Mouse (Mus musculus) testis, adult 2 months (tissue): ENCODE data around the gene Spib. TPM values are rescaled to one million over a fixed set of nuclear protein-coding genes. Genes with fewer than 3 reads are reported as not detected.

ENCODE experiments used
- H3K27ac ChIP-seq: fragments of 200-500 bp; 2 replicates; pipeline ENCODE4 v1.5.1; 2012; ENCODE audit warnings: low read depth, low read length; ENCODE audit not compliant: control insufficient read depth, insufficient read depth
- H3K27me3 ChIP-seq: fragments of 200-500 bp; 2 replicates; pipeline ENCODE4 v1.6.1; 2012; ENCODE audit warnings: mild to moderate bottlenecking, low read length, moderate library complexity; ENCODE audit not compliant: control insufficient read depth, insufficient read depth
- H3K36me3 ChIP-seq: fragments of 200-500 bp; 2 replicates; pipeline ENCODE4 v1.6.1; 2012; ENCODE audit warnings: mild to moderate bottlenecking, low read length; ENCODE audit not compliant: control insufficient read depth, insufficient read depth
- H3K4me1 ChIP-seq: fragments of 200-500 bp; 2 replicates; pipeline ENCODE4 v1.6.1; 2012; ENCODE audit warnings: low read length; ENCODE audit not compliant: control insufficient read depth, insufficient read depth
- H3K4me3 ChIP-seq: fragments of 200-500 bp; 2 replicates; pipeline ENCODE4 v1.5.1; 2012; ENCODE audit warnings: low read depth, mild to moderate bottlenecking, low read length, moderate library complexity, mixed read lengths; ENCODE audit not compliant: control insufficient read depth
- CTCF ChIP-seq: fragments of 200-500 bp; IDR thresholded peaks from 2 replicates; pipeline ENCODE4 v1.5.1; 2012; ENCODE audit warnings: low read depth, mild to moderate bottlenecking, inconsistent platforms, low read length, moderate library complexity; ENCODE audit not compliant: control insufficient read depth, insufficient read depth, insufficient replicate concordance
- POLR2A ChIP-seq: fragments of 200-500 bp; IDR thresholded peaks from 2 replicates; pipeline ENCODE4 v1.6.1; 2012; ENCODE audit warnings: low read depth, mild to moderate bottlenecking, inconsistent platforms, low read length, moderate library complexity; ENCODE audit not compliant: control insufficient read depth
- polyA plus RNA-seq: library from polyadenylated mRNA; depleted of rRNA; stranded (reverse); fragments of >200 nt; gene quantifications from 2 replicates; pipeline ENCODE4 v1.2.3, GENCODE M21; 2012

The Spib gene
- polyA plus RNA-seq, 1 experiment = 0.15 TPM

DNA sequence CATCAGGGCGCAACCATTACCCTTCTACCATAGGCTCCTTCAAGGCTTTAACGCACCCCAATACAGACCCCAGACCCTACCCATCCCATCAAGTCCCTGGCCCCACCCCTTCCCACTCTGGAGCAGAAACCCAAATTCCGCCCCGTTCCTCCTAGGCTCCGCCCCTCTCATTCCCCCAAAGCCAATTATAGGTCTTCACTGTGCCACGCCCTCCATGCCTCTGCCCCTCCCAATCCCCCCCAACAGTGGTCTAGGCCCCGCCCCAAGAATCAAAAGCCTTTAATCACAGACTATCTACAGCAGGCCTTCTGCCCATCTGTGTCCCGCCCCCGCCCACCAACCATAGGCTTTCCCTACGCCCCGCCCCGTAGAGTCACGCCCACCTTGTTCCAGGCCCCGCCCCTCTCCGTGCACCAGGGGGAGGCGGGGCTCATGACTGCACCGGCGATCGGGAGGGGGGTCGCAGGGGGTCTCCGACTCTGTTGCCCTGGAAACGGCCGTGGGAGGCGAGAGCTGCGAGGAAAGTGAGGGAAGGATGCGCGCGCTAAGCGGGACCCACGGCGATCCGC lies 21.4 kb upstream of the Spib start:
- Histone ChIP-seq H3K27ac (peak overlapping the region; percentile 96), H3K4me1 (peaks cover 3% of the 10 kb centered on the region), H3K27me3 (no peaks in the 10 kb centered on the region), H3K4me3 (peak overlapping the region; percentile 100), H3K36me3 (no peaks in the 10 kb centered on the region; the same call in 1 of the 2 replicates)
- no peak for TF ChIP-seq POLR2A
- no peak for TF ChIP-seq CTCF

DNA sequence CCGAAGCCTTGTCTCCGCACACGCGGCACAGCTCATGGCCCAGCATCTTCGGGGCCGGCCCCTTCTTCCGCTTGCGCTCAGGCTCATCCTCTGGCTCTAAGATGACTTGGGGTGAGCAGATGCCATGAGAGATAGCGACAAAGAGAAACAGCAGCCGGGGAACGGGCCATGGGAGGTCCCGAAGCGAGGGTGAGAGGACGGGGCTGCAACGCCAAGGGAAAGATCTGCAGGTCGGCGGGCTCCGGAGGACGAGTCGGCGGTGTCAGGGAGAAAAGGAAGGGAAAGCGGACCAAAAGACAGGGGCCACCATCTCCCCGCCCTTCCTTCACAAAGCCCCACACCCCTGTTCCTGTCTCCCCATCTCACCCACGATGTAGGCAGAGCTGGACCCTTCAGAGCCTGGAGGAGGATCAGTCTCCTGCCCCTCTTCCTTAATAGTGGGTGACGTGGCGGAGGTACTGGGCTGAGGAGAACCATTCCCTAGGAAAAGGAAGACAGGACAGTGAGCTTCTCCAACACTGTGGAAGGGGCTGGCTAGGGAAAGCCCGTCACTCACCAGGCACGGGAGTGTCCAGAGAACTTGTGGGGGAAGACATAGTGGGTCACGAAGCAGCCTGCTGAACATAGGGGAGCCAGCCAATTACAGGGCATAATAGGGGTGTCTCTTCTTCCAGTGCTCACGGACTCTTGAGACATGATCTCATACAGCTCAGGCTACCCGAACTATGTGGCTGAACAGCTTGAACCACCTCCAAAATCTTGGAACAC lies 20.5 kb upstream of the Spib start:
- TF ChIP-seq POLR2A (no peak), CTCF (no peak)
- Histone ChIP-seq H3K4me1 (peaks cover 6% of the 10 kb centered on the region), H3K27me3 (no peaks in the 10 kb centered on the region), H3K4me3 (no peak overlapping the region), H3K36me3 (no peaks in the 10 kb centered on the region; the same call in 1 of the 2 replicates), H3K27ac (no peak overlapping the region)

DNA sequence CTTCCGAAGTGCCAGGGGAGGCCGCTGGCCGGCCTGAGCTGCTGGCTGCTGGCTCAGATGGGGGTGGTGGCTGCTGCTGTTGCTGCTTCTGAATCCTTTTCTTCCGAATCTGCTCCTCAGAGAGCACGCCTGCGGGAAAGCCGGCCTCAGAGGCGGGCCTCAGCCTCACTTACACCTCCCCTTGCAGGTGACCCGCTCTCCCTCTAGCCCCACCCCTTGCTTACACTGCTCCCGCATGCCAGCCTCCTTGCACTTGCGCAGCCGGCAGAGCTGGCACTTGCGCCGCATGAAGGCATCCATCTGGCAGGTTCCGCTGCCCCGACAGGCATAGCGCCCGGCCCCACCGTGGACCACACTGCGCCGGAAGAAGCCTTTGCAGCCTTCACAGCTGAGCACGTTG lies 19.9 kb upstream of the Spib start:
- no peaks in the 10 kb centered on the region for H3K27me3 ChIP-seq
- no peak overlapping the region for H3K4me3 ChIP-seq
- no peak overlapping the region for H3K27ac ChIP-seq
- no peak for TF ChIP-seq CTCF
- no peak for TF ChIP-seq POLR2A
- H3K4me1 ChIP-seq = peaks cover 6% of the 10 kb centered on the region
- no peaks in the 10 kb centered on the region; the same call in 1 of the 2 replicates for H3K36me3 ChIP-seq

DNA sequence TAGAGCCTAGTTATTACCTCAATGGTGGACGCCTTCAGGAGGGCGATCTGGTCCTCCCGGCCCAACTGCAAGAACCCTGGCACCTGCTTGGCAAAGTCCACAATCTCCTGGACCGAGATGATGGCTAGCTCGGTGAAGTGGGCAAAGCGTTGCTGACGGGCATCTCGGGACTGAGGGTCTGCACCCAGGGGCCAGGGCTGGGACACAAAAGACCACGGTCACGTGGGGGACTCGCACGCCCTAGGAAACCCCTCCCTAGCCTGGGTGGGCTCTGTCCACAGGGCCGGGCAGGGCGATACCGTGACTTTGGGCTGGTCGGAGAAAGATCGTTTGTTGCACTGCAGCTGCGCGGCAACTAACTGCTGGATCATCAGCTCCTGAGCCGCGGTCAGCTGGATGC lies 19.4 kb upstream of the Spib start:
- Histone ChIP-seq H3K27ac (no peak overlapping the region), H3K4me1 (peaks cover 6% of the 10 kb centered on the region), H3K36me3 (no peaks in the 10 kb centered on the region; the same call in 1 of the 2 replicates), H3K27me3 (no peaks in the 10 kb centered on the region), H3K4me3 (no peak overlapping the region)
- no peak for TF ChIP-seq CTCF
- TF ChIP-seq POLR2A = no peak

- Histone ChIP-seq H3K4me3 (no peak overlapping the region), H3K27ac (no peak overlapping the region), H3K4me1 (peaks cover 6% of the 10 kb centered on the region), H3K27me3 (no peaks in the 10 kb centered on the region), H3K36me3 (no peaks in the 10 kb centered on the region; the same call in 1 of the 2 replicates)
- TF ChIP-seq CTCF (no peak), POLR2A (no peak)
These were observed 18.5 kb upstream of the Spib start for GRCm38 (mm10) chr7:44550409-44550678.

DNA sequence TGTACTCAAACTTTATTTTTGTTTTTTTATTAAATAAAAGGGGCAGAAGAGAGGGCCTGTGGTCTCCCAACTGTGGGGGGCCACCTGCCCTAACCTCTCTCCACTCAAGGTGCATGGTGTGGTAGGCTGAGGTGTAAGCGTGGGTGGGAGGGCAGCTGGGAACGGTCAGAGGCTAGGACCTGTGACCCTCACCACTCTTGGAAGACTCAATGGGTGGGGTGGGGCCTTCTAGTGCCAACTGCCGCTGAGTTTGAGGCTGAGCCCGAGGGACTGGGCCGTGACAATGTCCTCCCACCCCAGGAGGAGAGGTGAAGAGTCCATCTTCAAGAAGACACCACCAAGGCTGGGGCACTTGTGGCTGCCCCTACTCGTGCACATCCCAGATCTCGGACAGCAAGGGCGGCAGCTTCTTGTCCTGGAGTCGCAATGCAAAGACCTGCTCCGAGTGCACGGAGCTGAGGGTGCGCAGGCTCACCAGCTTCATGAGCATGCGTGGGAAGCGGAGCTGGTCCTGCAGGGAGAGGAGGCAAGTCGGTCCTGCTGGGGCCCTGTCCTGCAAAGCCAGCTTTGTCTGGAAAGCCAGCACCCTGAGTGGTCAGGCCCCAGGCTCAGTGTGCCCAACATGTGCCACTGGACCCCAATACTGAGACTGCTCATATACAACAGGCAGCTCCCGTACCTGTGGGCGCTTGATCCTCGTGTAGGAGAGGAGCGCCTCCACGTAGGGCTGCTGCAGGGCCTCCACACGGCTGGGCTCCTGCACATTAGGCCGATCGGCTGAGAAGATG lies 17.9 kb upstream of the Spib start:
- Histone ChIP-seq H3K36me3 (no peaks in the 10 kb centered on the region; the same call in 1 of the 2 replicates), H3K27ac (no peak overlapping the region), H3K4me3 (no peak overlapping the region), H3K27me3 (no peaks in the 10 kb centered on the region), H3K4me1 (peaks cover 6% of the 10 kb centered on the region)
- TF ChIP-seq CTCF (no peak), POLR2A (no peak)

- Histone ChIP-seq H3K4me3 (peak within 1 kb of the TSS; percentile 84), H3K27ac (peak within 1 kb of the TSS; percentile 68), H3K36me3 (no peaks in the 10 kb centered on the region; the same call in 1 of the 2 replicates), H3K27me3 (no peaks in the 10 kb centered on the region), H3K4me1 (peaks cover 6% of the 10 kb centered on the region)
- TF ChIP-seq POLR2A (no peak), CTCF (peak; percentile 67; the same call in 1 of the 2 replicates)
These were observed 16.7 kb upstream of the Spib start, which contains the start of gene Pold1 for GRCm38 (mm10) chr7:44548497-44549087. Pold1 (minus strand) TSS chr7:44548849.
